Mouse (Mus musculus): Measurements from ENCODE around the gene Amacr.

DNA sequence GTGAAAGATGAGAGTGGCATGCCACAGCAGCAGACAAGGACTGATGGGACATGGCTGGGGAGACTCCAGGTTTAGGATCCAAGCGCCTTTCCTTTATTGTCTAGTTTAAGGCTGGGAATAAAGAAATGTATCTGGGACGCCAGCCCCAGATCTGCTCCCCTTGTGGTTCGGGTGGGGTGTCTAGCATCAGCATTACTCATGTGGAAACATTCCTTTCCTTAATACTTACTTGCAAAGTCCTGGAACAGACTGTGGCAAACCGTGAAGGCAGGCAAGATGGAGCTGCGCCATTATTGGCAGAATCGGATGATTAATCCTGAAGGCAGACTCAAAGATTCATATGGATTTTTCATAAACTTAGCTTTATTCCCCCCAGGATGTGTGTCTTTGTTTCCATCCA lies 39.7 kb upstream of the Amacr start:
- TF ChIP-seq CTCF (IDR thresholded peaks at IDR 0.05; ENCODE audit: borderline replicate concordance, control insufficient read depth, extremely low read depth, insufficient read depth, low read length, poor library complexity): no peak
- TF ChIP-seq POLR2A (IDR thresholded peaks at IDR 0.05; ENCODE audit: control insufficient read depth, extremely low read depth, insufficient read depth, low read length, poor library complexity): no peak

Measured in thymus, adult 2 months (tissue).